Mouse (Mus musculus): ENCODE data around the gene Bsnd.

DNA sequence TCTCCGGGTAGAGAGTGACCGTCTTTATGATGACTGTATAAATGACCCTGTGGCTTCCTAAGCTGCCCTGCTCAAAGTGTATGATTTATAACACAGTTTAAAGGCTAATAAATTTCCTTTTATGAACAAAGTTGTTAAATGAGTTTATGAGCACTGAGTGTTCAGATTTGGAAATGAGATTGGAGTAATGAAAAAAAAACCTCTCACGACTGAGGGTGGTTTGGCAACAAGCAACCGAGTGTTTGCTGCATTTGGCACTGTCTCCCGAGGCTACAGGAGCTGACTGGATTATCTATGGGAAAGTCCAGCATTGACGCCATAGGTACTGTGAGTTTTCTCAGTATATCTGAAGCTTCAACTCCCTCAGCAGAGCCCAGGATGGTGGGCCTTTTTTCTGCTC is 22.5 kb upstream of the Bsnd start:
- TF ChIP-seq CTCF (conservative IDR thresholded peaks at IDR 0.05; ENCODE audit: low read length) (no peak), NANOG (IDR thresholded peaks at IDR 0.05; ENCODE audit: borderline replicate concordance, low read length) (no peak), POU5F1 (IDR thresholded peaks at IDR 0.05; ENCODE audit: borderline replicate concordance, low read length) (no peak)
